Mouse (Mus musculus) left cerebral cortex, adult 11 months (tissue): ENCODE results near the gene Ttc30b.
"Not testable (repeated sequence)": the region's sequence is repeated elsewhere in the genome, so short reads cannot be mapped to it uniquely, and the experiment has no call there.

Experiments used
- DNase-seq: peaks from one replicate; pipeline ENCODE4 v3.0.0; 2022; ENCODE audit warnings: low spot score

Ttc30b gene

GRCm38 (mm10) chr2:75938117-75939063, at the start of gene Ttc30b:
TSS of gene Ttc30b (minus strand) at chr2:75938585.
- peak; percentile 63 for DNase-seq

GRCm38 (mm10) chr2:75987739-75988138, 49.4 kb upstream of the Ttc30b start:
- DNase-seq: no peak

GRCm38 (mm10) chr2:75985124-75985523, 46.7 kb upstream of the Ttc30b start:
- DNase-seq: peak; percentile 78

GRCm38 (mm10) chr2:75983847-75984246, 45.5 kb upstream of the Ttc30b start:
- DNase-seq: no peak

- DNase-seq: no peak
Observed at GRCm38 (mm10) chr2:75983091-75983490, 44.7 kb upstream of the Ttc30b start.

- DNase-seq: no peak
Observed at GRCm38 (mm10) chr2:75982626-75983025, 44.2 kb upstream of the Ttc30b start.

- DNase-seq: peak; percentile 81
Observed at GRCm38 (mm10) chr2:75981440-75982081, 43.2 kb upstream of the Ttc30b start, which contains the start of gene Ttc30a1. TSS of gene Ttc30a1 (minus strand) at chr2:75981967.

GRCm38 (mm10) chr2:75980933-75981439, 42.6 kb upstream of the Ttc30b start:
- DNase-seq: not testable (repeated sequence)

- DNase-seq: not testable (repeated sequence)
Observed at GRCm38 (mm10) chr2:75977752-75978368, 39.5 kb upstream of the Ttc30b start, which contains the start of gene Ttc30a2. TSS of gene Ttc30a2 (minus strand) at chr2:75978170.

GRCm38 (mm10) chr2:75976070-75976469, 37.7 kb upstream of the Ttc30b start:
- not testable (repeated sequence) for DNase-seq

- DNase-seq: no peak
Observed at GRCm38 (mm10) chr2:75974131-75974530, 35.7 kb upstream of the Ttc30b start.

GRCm38 (mm10) chr2:75964972-75965371, 26.6 kb upstream of the Ttc30b start:
- DNase-seq: peak; percentile 72

- DNase-seq: no peak
Observed at GRCm38 (mm10) chr2:75964512-75964911, 26.1 kb upstream of the Ttc30b start.

- DNase-seq: no peak
Observed at GRCm38 (mm10) chr2:75964051-75964450, 25.7 kb upstream of the Ttc30b start.

GRCm38 (mm10) chr2:75963211-75963840, 24.9 kb upstream of the Ttc30b start:
- DNase-seq: no peak

- DNase-seq: no peak
Observed at GRCm38 (mm10) chr2:75960366-75961330, 22.3 kb upstream of the Ttc30b start.

GRCm38 (mm10) chr2:75959850-75960365, 21.5 kb upstream of the Ttc30b start:
- DNase-seq: no peak

- DNase-seq: no peak
Observed at GRCm38 (mm10) chr2:75959183-75959849, 20.9 kb upstream of the Ttc30b start.

- DNase-seq: no peak
Observed at GRCm38 (mm10) chr2:75955709-75956108, 17.3 kb upstream of the Ttc30b start.

GRCm38 (mm10) chr2:75953320-75953719, 14.9 kb upstream of the Ttc30b start:
- no peak for DNase-seq
